Mouse (Mus musculus): ENCODE data around the gene Ky.

Gene Ky

GRCm38 (mm10) chr9:102546256-102547027 is 40.9 kb downstream of the Ky start:
- in situ Hi-C loops (cut with MboI; ENCODE audit: low sequenced_read_pairs): loop anchor here (25.0 kb wide), 1 partner anchor 1234 kb away; no protein-coding TSS in a partner anchor

GRCm38 (mm10) chr9:102547028-102547354 is 41.4 kb downstream of the Ky start:
- in situ Hi-C loops (cut with MboI; ENCODE audit: low sequenced_read_pairs): loop anchor here (25.0 kb wide), 1 partner anchor 1235 kb away; no protein-coding TSS in a partner anchor

- in situ Hi-C loops (cut with MboI; ENCODE audit: low sequenced_read_pairs): loop anchor here (25.0 kb wide), 1 partner anchor 1237 kb away; no protein-coding TSS in a partner anchor
These were observed 43.7 kb downstream of the Ky start for GRCm38 (mm10) chr9:102549211-102549610.

- in situ Hi-C loops (cut with MboI; ENCODE audit: low sequenced_read_pairs): no loop called here
These were observed 46.2 kb downstream of the Ky start for GRCm38 (mm10) chr9:102551771-102552170.

GRCm38 (mm10) chr9:102553781-102554180 is 48.2 kb downstream of the Ky start:
- in situ Hi-C loops (cut with MboI; ENCODE audit: low sequenced_read_pairs): no loop called here

- in situ Hi-C loops (cut with MboI; ENCODE audit: low sequenced_read_pairs): no loop called here
These were observed 52.9 kb downstream of the Ky start for GRCm38 (mm10) chr9:102558463-102558862.

GRCm38 (mm10) chr9:102572888-102573287 is 67.3 kb downstream of the Ky start:
- in situ Hi-C loops (cut with MboI; ENCODE audit: low sequenced_read_pairs): no loop called here

GRCm38 (mm10) chr9:102577480-102577879 is 71.9 kb downstream of the Ky start:
- in situ Hi-C loops (cut with MboI; ENCODE audit: low sequenced_read_pairs): no loop called here

GRCm38 (mm10) chr9:102581921-102582469 is 76.4 kb downstream of the Ky start:
- in situ Hi-C loops (cut with MboI; ENCODE audit: low sequenced_read_pairs): no loop called here

GRCm38 (mm10) chr9:102587347-102587746 is 81.8 kb downstream of the Ky start:
- in situ Hi-C loops (cut with MboI; ENCODE audit: low sequenced_read_pairs): no loop called here

GRCm38 (mm10) chr9:102594667-102595393 is 89.3 kb downstream of the Ky start:
- in situ Hi-C loops (cut with MboI; ENCODE audit: low sequenced_read_pairs): no loop called here

Measured in CH12F3 (cell line).